Mouse (Mus musculus): ENCODE measurements around the gene Trpm8. TPM values are rescaled to one million over a fixed set of nuclear protein-coding genes. Genes with fewer than 3 reads are reported as not detected.

The Trpm8 gene
- total and polyA plus RNA-seq, 3 experiments, result not detected

DNA sequence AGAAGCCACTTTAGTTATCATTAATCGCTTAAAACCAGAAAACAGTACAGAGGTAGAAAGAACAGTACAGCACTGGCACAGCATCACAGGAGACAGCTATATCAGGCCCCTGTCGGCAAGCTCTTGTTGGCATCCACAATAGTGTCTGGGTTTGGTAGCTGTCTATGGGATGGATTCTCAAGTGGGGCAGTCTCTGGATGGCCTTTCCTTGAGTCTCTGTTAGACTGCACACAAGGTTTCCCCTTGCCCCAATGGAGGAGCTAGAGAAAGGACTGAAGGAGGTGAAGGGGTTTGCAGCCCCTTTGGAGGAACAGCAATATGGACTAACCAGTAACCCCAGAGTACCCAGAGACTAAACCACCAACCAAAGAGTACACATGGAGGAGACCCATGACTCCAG, 14.6 kb downstream of the Trpm8 start:
- dilution Hi-C loops (cut with MboI; ENCODE audit: extremely low pct_ligation_motif_present, extremely low pct_unique_long_range_greater_than_20kb, low sequenced_read_pairs), result no loop called here
- H3K27me3 ChIP-seq (replicated peaks), result peaks cover 47% of the 10 kb centered on the region
- H3K36me3 ChIP-seq (replicated peaks in 1 of 2; ENCODE audit: control insufficient read depth in 1 of 2, insufficient read depth in 1 of 2, low read length in 1 of 2), result no peaks in the 10 kb centered on the region
- H3K4me2 ChIP-seq (ENCODE audit: insufficient read depth, low read depth, poor library complexity, severe bottlenecking), result no peak overlapping the region
- in situ Hi-C loops (cut with MboI; ENCODE audit: low pct_ligation_motif_present, low pct_unique_long_range_greater_than_20kb, low sequenced_read_pairs), result loop anchor here (25.0 kb wide), 1 partner anchor 330 kb away; no protein-coding TSS in a partner anchor
- no peak overlapping the region for H3K9ac ChIP-seq (ENCODE audit: insufficient read depth, low read depth)
- peaks cover 5% of the 10 kb centered on the region for H3K9me3 ChIP-seq (replicated peaks; ENCODE audit: low read length)
- H3K4me1 ChIP-seq (ENCODE audit: control insufficient read depth in 1 of 2, insufficient read depth in 2 of 2), result no peaks in the 10 kb centered on the region
- no peak overlapping the region for H3K27ac ChIP-seq (ENCODE audit: insufficient read depth, low read depth)
- no peaks in the 10 kb centered on the region for H3K79me2 ChIP-seq (replicated peaks; ENCODE audit: control insufficient read depth, extremely low read depth, insufficient read depth, poor library complexity, severe bottlenecking)
- TF ChIP-seq USF2 (conservative IDR thresholded peaks at IDR 0.05; ENCODE audit: low read depth, low read length), result no peak
- TF ChIP-seq TBP (conservative IDR thresholded peaks at IDR 0.05; ENCODE audit: low read depth, low read length), result no peak
- no peak for TF ChIP-seq MAFK (IDR thresholded peaks at IDR 0.05; ENCODE audit: insufficient replicate concordance, low read length)
- no peak for TF ChIP-seq E2F4 (IDR thresholded peaks at IDR 0.05; ENCODE audit: insufficient replicate concordance, low read depth, low read length)
- TF ChIP-seq MYC (IDR thresholded peaks at IDR 0.05; ENCODE audit: low read depth, low read length), result no peak
- TF ChIP-seq MAX (IDR thresholded peaks at IDR 0.05; ENCODE audit: low read length), result no peak
- no peak for TF ChIP-seq BHLHE40 (IDR thresholded peaks at IDR 0.05; ENCODE audit: low read depth, low read length)
- no peak for TF ChIP-seq CHD2 (IDR thresholded peaks at IDR 0.05; ENCODE audit: low read length)
- TF ChIP-seq HCFC1 (IDR thresholded peaks at IDR 0.05; ENCODE audit: low read depth, low read length), result no peak
- TF ChIP-seq TCF12 (IDR thresholded peaks at IDR 0.05; ENCODE audit: low read depth, low read length), result no peak
- no peak for TF ChIP-seq ZMIZ1 (IDR thresholded peaks at IDR 0.05; ENCODE audit: low read depth, low read length)
- no peak for TF ChIP-seq NRF1 (IDR thresholded peaks at IDR 0.05; ENCODE audit: low read depth, low read length)
- no peak for TF ChIP-seq SMC3 (IDR thresholded peaks at IDR 0.05; ENCODE audit: low read depth, low read length)
- TF ChIP-seq MEF2A (IDR thresholded peaks at IDR 0.05; ENCODE audit: borderline replicate concordance, low read depth, low read length), result no peak
- TF ChIP-seq ELF1 (IDR thresholded peaks at IDR 0.05; ENCODE audit: low read depth, low read length), result no peak
- no peak for TF ChIP-seq ZKSCAN1 (IDR thresholded peaks at IDR 0.05; ENCODE audit: borderline replicate concordance, low read depth, low read length)
- no peak for TF ChIP-seq JUN (IDR thresholded peaks at IDR 0.05; ENCODE audit: insufficient read depth, low read depth, low read length)
- TF ChIP-seq ETS1 (conservative IDR thresholded peaks at IDR 0.05; ENCODE audit: low read depth, low read length), result no peak
- TF ChIP-seq EP300 (IDR thresholded peaks at IDR 0.05; ENCODE audit: low read length), result no peak
- DNase-seq (ENCODE audit: extremely low read depth), result no peak
- no peak overlapping the region for H3K4me3 ChIP-seq (replicated peaks in 1 of 3; ENCODE audit: low read depth in 2 of 3, low read length in 2 of 3, poor library complexity in 1 of 3)

GRCm38 (mm10) chr1:88294650-88295049, 17.2 kb downstream of the Trpm8 start:
- Histone ChIP-seq H3K79me2 (replicated peaks; ENCODE audit: control insufficient read depth, extremely low read depth, insufficient read depth, poor library complexity, severe bottlenecking) (no peaks in the 10 kb centered on the region), H3K4me3 (replicated peaks in 1 of 3; ENCODE audit: low read depth in 2 of 3, low read length in 2 of 3, poor library complexity in 1 of 3) (no peak overlapping the region), H3K4me2 (ENCODE audit: insufficient read depth, low read depth, poor library complexity, severe bottlenecking) (no peak overlapping the region), H3K36me3 (replicated peaks in 1 of 2; ENCODE audit: control insufficient read depth in 1 of 2, insufficient read depth in 1 of 2, low read length in 1 of 2) (no peaks in the 10 kb centered on the region), H3K9me3 (replicated peaks; ENCODE audit: low read length) (peaks cover 8% of the 10 kb centered on the region), H3K9ac (ENCODE audit: insufficient read depth, low read depth) (no peak overlapping the region), H3K27me3 (replicated peaks) (peaks cover 45% of the 10 kb centered on the region), H3K27ac (ENCODE audit: insufficient read depth, low read depth) (no peak overlapping the region), H3K4me1 (ENCODE audit: control insufficient read depth in 1 of 2, insufficient read depth in 2 of 2) (no peaks in the 10 kb centered on the region)
- dilution Hi-C loops (cut with MboI; ENCODE audit: extremely low pct_ligation_motif_present, extremely low pct_unique_long_range_greater_than_20kb, low sequenced_read_pairs) (no loop called here), in situ Hi-C loops (cut with MboI; ENCODE audit: low pct_ligation_motif_present, low pct_unique_long_range_greater_than_20kb, low sequenced_read_pairs) (loop anchor here (25.0 kb wide), 1 partner anchor 332 kb away; no protein-coding TSS in a partner anchor)
- TF ChIP-seq SMC3 (IDR thresholded peaks at IDR 0.05; ENCODE audit: low read depth, low read length), result no peak
- TF ChIP-seq ZNF384 (IDR thresholded peaks at IDR 0.05; ENCODE audit: low read depth, low read length), result no peak
- TF ChIP-seq CHD1 (IDR thresholded peaks at IDR 0.05; ENCODE audit: low read depth, low read length), result no peak
- TF ChIP-seq JUN (IDR thresholded peaks at IDR 0.05; ENCODE audit: insufficient read depth, low read depth, low read length), result no peak
- no peak for TF ChIP-seq CTCF (conservative IDR thresholded peaks at IDR 0.05 in 1 of 2, IDR thresholded peaks at IDR 0.05 in 1 of 2; ENCODE audit: low read depth in 2 of 2, low read length in 2 of 2)
- no peak for TF ChIP-seq SIN3A (IDR thresholded peaks at IDR 0.05; ENCODE audit: low read length)
- TF ChIP-seq POLR2A (IDR thresholded peaks at IDR 0.05; ENCODE audit: low read depth, low read length), result no peak
- TF ChIP-seq NELFE (IDR thresholded peaks at IDR 0.05; ENCODE audit: low read depth, low read length), result no peak
- TF ChIP-seq JUND (conservative IDR thresholded peaks at IDR 0.05; ENCODE audit: low read depth, low read length), result no peak
- no peak for TF ChIP-seq IRF4 (IDR thresholded peaks at IDR 0.05; ENCODE audit: low read depth, low read length)
- TF ChIP-seq MAZ (IDR thresholded peaks at IDR 0.05; ENCODE audit: low read depth, low read length), result no peak
- DNase-seq (ENCODE audit: extremely low read depth), result no peak
